Mouse (Mus musculus) left cerebral cortex, adult 2 months (tissue): ENCODE measurements around the gene Prokr1. TPM values are rescaled to one million over a fixed set of nuclear protein-coding genes. Genes with fewer than 3 reads are reported as not detected.

ENCODE experiments used
- DNase-seq, 2 experiments: peaks; one replicate each; pipeline ENCODE4 v3.0.0; 2021 to 2022; ENCODE audit warnings: low spot score in 2 of 2, mixed read lengths in 1 of 2; ENCODE audit errors: extremely low spot score in 1 of 2
- H3K27ac ChIP-seq: fragments of 200-600 bp; 2 replicates; pipeline ENCODE4 v1.8.1; 2022
- H3K4me3 ChIP-seq: fragments of 200-600 bp; 2 replicates; pipeline ENCODE4 v1.8.1; 2022
- CTCF ChIP-seq: fragments of 200-600 bp; IDR thresholded peaks from 2 replicates; pipeline ENCODE4 v1.8.1; 2022; ENCODE audit warnings: antibody characterized with exemption, mild to moderate bottlenecking, moderate library complexity
- intact Hi-C: fragments of 180-260 bp; cut with DNase I; formaldehyde crosslinking; loops from one replicate; pipeline ENCODE4 v1.15.1; 2025
- total RNA-seq, 2 experiments: library from RNA; stranded (reverse); gene quantifications; 2 replicates each; pipeline ENCODE4 v1.2.3; 2021

Gene Prokr1
- total RNA-seq, 2 experiments from 2014 or later: 0.18 to 0.33 TPM

DNA sequence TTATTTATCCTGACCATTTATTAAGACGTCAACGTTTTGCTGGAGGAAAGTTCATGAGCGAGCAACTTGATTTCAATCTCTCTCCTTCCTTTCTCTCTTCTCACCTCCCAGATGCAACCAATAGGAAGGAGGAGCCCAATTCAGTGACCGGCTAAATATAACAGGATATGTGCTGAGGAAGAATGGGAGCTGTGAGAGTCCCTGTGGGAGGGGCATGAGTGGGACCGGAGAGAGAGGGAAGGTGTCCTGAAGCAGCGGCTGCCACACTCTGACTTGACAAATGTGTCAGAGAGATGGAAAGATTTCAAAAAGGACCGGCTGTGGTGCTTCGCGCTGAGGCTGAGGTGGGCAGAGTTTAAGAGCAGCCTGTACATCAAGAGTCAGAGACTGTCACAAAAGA is 54.9 kb downstream of the Prokr1 start:
- H3K4me3 ChIP-seq: no peak overlapping the region
- peak in 1 of 2 experiments; percentile 33 for DNase-seq
- intact Hi-C loops: no loop called here
- no peak overlapping the region for H3K27ac ChIP-seq
- TF ChIP-seq CTCF: no peak

DNA sequence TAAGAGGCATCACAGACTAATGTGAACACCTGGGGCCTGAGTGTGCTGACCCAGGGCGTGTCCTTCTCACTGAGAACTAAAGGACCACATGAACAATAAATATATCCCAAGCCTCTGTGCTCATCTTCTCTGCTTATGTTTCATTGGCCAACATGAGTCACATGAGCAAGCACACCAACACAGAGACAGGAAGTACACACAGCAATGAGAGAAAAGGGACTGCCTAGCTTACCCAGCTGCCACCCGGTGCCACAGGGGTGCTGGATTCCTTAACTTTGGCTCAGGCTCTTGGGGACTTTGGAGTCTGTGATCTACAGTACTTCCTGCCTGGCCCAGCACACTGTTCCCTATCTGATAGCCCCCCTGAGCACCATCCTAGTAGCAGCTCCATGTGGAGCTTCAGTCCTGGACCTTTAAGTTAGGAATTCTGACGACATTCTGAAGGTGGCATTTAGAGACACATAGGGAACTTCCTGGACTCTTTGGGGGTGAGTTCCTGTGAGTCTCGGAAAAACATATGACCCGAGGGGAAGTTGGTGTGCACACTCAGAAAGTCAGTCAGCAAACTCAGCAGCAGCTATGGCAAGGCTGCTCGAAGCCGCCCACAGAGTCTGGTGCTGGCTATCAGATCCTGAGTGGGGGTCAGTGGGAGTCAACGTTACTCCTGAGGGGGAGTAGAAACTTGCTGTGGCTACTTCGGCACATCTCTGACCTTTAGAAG is 55.5 kb downstream of the Prokr1 start:
- H3K27ac ChIP-seq: peak overlapping the region; percentile 51; the same call in 1 of the 2 replicates
- no peak for DNase-seq
- intact Hi-C loops: no loop called here
- H3K4me3 ChIP-seq: no peak overlapping the region
- TF ChIP-seq CTCF: no peak

DNA sequence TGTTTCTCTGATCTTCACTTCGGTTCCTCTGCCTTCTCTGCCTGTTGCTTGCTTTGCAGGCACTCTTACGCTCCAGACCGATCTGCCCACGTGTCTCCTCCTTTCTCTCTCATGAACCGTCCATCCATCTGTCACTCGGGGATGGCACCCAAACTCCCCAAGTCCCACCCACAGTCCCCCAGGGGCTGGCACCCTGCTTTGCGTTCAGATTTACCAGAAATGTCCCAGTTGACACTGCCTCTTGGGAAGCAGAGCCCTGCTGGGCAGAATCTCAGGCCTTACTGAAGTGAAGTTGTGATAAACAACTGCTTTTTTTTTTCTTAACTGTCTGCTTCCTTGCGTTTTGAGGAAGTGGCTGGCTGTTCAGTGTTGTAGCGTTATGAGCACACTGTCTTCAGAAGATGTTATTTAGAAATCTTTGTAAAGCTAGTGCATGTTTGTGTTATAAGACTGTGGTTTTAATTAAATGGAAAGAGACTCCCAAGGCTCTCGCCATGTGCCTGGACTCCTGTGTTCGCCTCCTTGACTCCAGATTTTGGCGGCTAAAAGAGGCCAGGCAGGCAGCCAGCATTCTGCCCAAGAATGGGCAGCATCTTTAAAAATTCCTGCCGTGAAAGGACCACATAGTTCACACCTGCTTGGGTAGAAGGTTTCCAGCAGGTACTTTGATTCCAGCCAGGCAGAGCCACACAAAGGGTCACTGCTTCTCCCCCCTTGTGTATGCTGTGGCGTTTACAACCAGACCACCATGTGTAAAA is 57.4 kb downstream of the Prokr1 start, which contains the start of gene Arhgap25:
Gene Arhgap25, minus strand, starts transcription at position 307 of the 758 bp plus-strand sequence.
- no peak for TF ChIP-seq CTCF
- Histone ChIP-seq H3K27ac (peak within 1 kb of the TSS; percentile 70), H3K4me3 (peak within 1 kb of the TSS; percentile 36)
- intact Hi-C loops: no loop called here
- DNase-seq: peak in 1 of 2 experiments; percentile 26

DNA sequence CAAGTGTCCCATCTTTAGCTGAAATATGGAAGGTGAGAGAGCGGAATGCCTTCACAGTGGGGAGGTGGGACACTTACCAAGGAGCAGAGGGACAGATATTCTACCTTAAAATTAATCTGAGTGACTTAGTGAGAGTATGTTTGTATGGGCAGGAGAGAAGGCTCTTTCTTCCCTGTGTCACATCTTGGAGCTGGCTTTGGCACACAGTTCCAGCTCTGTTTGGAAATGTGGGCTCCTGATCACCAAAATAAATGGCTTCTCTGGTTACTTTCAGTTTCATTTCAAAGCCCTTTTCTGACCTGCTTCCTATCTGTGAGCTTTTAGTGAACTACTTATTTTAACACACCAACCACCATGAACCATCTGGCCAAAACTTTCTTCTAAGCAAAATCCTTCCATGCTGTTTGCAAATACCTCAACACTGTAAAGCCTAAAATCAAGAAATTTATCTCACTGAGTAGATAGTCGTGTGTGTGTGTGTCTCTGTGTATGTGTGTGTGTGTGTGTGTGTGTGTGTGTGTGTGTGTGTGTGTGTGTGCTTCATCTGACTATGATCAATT is 59.0 kb downstream of the Prokr1 start:
- intact Hi-C loops: no loop called here
- Histone ChIP-seq H3K4me3 (peak overlapping the region; percentile 13; the same call in 1 of the 2 replicates), H3K27ac (0 out of 2 replicates have a peak overlapping the region, but pooled peaks have one; percentile 11)
- no peak for DNase-seq
- TF ChIP-seq CTCF: no peak

DNA sequence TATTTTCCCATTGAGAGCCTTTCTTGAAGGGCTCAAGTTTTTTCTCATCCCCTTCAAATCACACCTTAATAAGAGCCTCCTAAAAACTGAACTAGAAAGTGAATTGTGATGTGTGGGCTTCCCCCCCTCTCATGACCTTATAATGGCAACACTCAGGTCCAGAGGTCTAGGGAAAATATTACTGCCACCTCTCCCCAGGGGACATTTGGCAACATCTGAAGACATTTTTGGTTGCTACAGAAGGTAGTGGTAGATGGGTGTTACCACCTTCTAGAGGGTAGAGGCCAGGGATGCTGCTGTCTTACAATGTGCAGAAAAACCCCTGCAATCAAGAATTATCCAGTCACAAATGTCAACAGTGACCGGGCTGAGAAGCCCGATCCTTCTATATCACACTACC is 60.2 kb downstream of the Prokr1 start:
- no peak for DNase-seq
- TF ChIP-seq CTCF: no peak
- intact Hi-C loops: no loop called here
- Histone ChIP-seq H3K27ac (no peak overlapping the region), H3K4me3 (no peak overlapping the region; the same call in 1 of the 2 replicates)

Other genes starting within 250 kb of the Prokr1 start
- under 1 TPM in 1 of 2 experiments, not detected in 1; 0.27 TPM for gene Gkn1, start 239.8 kb downstream of the Prokr1 start, total RNA-seq
- gene Gkn2, start 217.4 kb downstream of the Prokr1 start, total RNA-seq: not detected
- 1 to 10 TPM; 2.5 to 4.9 TPM for gene Gkn3, start 201.8 kb downstream of the Prokr1 start, total RNA-seq
- gene Bmp10, start 161.7 kb downstream of the Prokr1 start, total RNA-seq: not detected
- 1 to 10 TPM; 8.5 to 9.6 TPM for gene Arhgap25, start 57.5 kb downstream of the Prokr1 start, total RNA-seq
- gene Aplf, start 81.5 kb upstream of the Prokr1 start, total RNA-seq: 10 to 100 TPM in 1 of 2 experiments, 1 to 10 TPM in 1; 9.1 to 10.2 TPM
- 1 to 10 TPM; 4.5 to 4.8 TPM for gene Efcc1, start 140.1 kb upstream of the Prokr1 start, total RNA-seq
- gene Gp9, start 187.3 kb upstream of the Prokr1 start, total RNA-seq: 1 to 10 TPM in 1 of 2 experiments, under 1 TPM in 1; 0.54 to 1.4 TPM
- gene Rab43, start 221.4 kb upstream of the Prokr1 start, total RNA-seq: 10 to 100 TPM; 14.4 to 14.7 TPM
- 1 to 10 TPM; 2.7 to 3.5 TPM for gene Gm45140, start 245.1 kb upstream of the Prokr1 start, total RNA-seq
- 10 to 100 TPM; 35.8 to 40.6 TPM for gene Isy1, start 248.1 kb upstream of the Prokr1 start, total RNA-seq